Mouse (Mus musculus) C2C12 (cell line): ENCODE data around the gene Gpr18. TPM values are rescaled to one million over a fixed set of nuclear protein-coding genes. Genes with fewer than 3 reads are reported as not detected.

ENCODE experiments used
- H3K27me3 ChIP-seq: one replicate; pipeline ENCODE4 v1.6.1; 2011; ENCODE audit not compliant: control insufficient read depth, insufficient read depth, insufficient read length
- H3K36me3 ChIP-seq: one replicate; pipeline ENCODE4 v1.6.1; 2011; ENCODE audit not compliant: control insufficient read depth, insufficient read depth
- H3K4me3 ChIP-seq: one replicate; pipeline ENCODE4 v1.5.1; 2011; ENCODE audit warnings: mild to moderate bottlenecking, control low read depth; ENCODE audit not compliant: poor library complexity, insufficient read depth, severe bottlenecking
- H3K79me2 ChIP-seq: one replicate; pipeline ENCODE4 v1.6.1; 2011; ENCODE audit not compliant: control insufficient read depth, insufficient read depth
- H3K79me3 ChIP-seq: one replicate; pipeline ENCODE4 v1.6.1; 2011; ENCODE audit warnings: low read depth, control low read depth
- H3ac ChIP-seq: one replicate; pipeline ENCODE3; 2011; ENCODE audit warnings: low read depth; ENCODE audit not compliant: control insufficient read depth, insufficient read length
- CEBPB ChIP-seq: IDR thresholded peaks from one replicate; pipeline ENCODE4 v1.6.1; 2011; ENCODE audit warnings: low read depth, mild to moderate bottlenecking, control low read depth, moderate library complexity
- CTCF ChIP-seq: IDR thresholded peaks from one replicate; pipeline ENCODE4 v1.5.1; 2011; ENCODE audit not compliant: control insufficient read depth, insufficient read depth, insufficient read length
- FOSL1 ChIP-seq: IDR thresholded peaks from one replicate; pipeline ENCODE4 v1.8.0; 2011; ENCODE audit warnings: mild to moderate bottlenecking, low read length; ENCODE audit not compliant: poor library complexity, insufficient read depth, severe bottlenecking
- MAX ChIP-seq: IDR thresholded peaks from one replicate; pipeline ENCODE4 v1.6.1; 2011; ENCODE audit warnings: mild to moderate bottlenecking, control low read depth
- MYOD1 ChIP-seq: IDR thresholded peaks from one replicate; pipeline ENCODE4 v1.6.1; 2011; ENCODE audit warnings: low read depth; ENCODE audit not compliant: control insufficient read depth, insufficient read length
- MYOG ChIP-seq: IDR thresholded peaks from one replicate; pipeline ENCODE4 v1.6.1; 2011; ENCODE audit not compliant: control insufficient read depth, insufficient read length; ENCODE audit errors: extremely low read depth
- USF1 ChIP-seq: IDR thresholded peaks from one replicate; pipeline ENCODE4 v1.6.1; 2011; ENCODE audit warnings: low read depth, mild to moderate bottlenecking, control low read depth, moderate library complexity
- polyA plus RNA-seq: library from polyadenylated mRNA; unstranded; fragments of >200 nt; fragmentation: generic; extraction: Trizol; gene quantifications from one replicate; pipeline ENCODE4 v1.2.1, GENCODE M21; 2012; ENCODE audit warnings: missing spikeins

Gpr18 gene
- polyA plus RNA-seq, 1 experiment, result 0.07 TPM

GRCm38 (mm10) chr14:121912501-121912900, 3.1 kb downstream of the Gpr18 start:
- TF ChIP-seq MYOD1, result no peak
- TF ChIP-seq CTCF, result no peak
- no peak for TF ChIP-seq CEBPB
- no peak for TF ChIP-seq FOSL1
- TF ChIP-seq MYOG, result no peak
- TF ChIP-seq USF1, result no peak
- TF ChIP-seq MAX, result no peak
- H3K36me3 ChIP-seq, result peaks cover 31% of the 10 kb centered on the region

GRCm38 (mm10) chr14:121909868-121910267, 5.7 kb downstream of the Gpr18 start:
- no peak overlapping the region for H3K4me3 ChIP-seq
- no peaks in the 10 kb centered on the region for H3K79me3 ChIP-seq
- no peak overlapping the region for H3ac ChIP-seq
- H3K36me3 ChIP-seq, result peaks cover 29% of the 10 kb centered on the region
- H3K27me3 ChIP-seq, result no peaks in the 10 kb centered on the region
- H3K79me2 ChIP-seq, result no peaks in the 10 kb centered on the region
- TF ChIP-seq MYOD1 (no peak), MAX (no peak), FOSL1 (no peak), MYOG (no peak), CEBPB (no peak), CTCF (no peak), USF1 (no peak)

More at GRCm38 (mm10) chr14:121912501-121912900, 3.1 kb downstream of the Gpr18 start:
- Histone ChIP-seq H3K79me2 (no peaks in the 10 kb centered on the region), H3K79me3 (no peaks in the 10 kb centered on the region), H3ac (no peak overlapping the region), H3K4me3 (no peak overlapping the region), H3K27me3 (no peaks in the 10 kb centered on the region)

GRCm38 (mm10) chr14:121906992-121907681, 8.4 kb downstream of the Gpr18 start:
- Histone ChIP-seq H3K36me3 (peaks cover 24% of the 10 kb centered on the region), H3K27me3 (no peaks in the 10 kb centered on the region), H3ac (no peak overlapping the region), H3K79me3 (no peaks in the 10 kb centered on the region), H3K79me2 (peaks cover 18% of the 10 kb centered on the region), H3K4me3 (no peak overlapping the region)
- TF ChIP-seq MYOD1 (no peak), CTCF (no peak), MYOG (no peak), USF1 (no peak), MAX (no peak), FOSL1 (no peak), CEBPB (no peak)

GRCm38 (mm10) chr14:121906341-121906991, 9.1 kb downstream of the Gpr18 start:
- no peak for TF ChIP-seq MYOG
- TF ChIP-seq MAX, result no peak
- no peak for TF ChIP-seq CEBPB
- TF ChIP-seq CTCF, result no peak
- TF ChIP-seq USF1, result no peak
- Histone ChIP-seq H3ac (no peak overlapping the region), H3K79me3 (no peaks in the 10 kb centered on the region), H3K27me3 (no peaks in the 10 kb centered on the region), H3K36me3 (peaks cover 18% of the 10 kb centered on the region), H3K79me2 (peaks cover 24% of the 10 kb centered on the region), H3K4me3 (no peak overlapping the region)

- Histone ChIP-seq H3K4me3 (no peak overlapping the region), H3ac (no peak overlapping the region), H3K79me2 (peaks cover 41% of the 10 kb centered on the region), H3K79me3 (peaks cover under 1% of the 10 kb centered on the region), H3K36me3 (peaks cover 17% of the 10 kb centered on the region), H3K27me3 (no peaks in the 10 kb centered on the region)
- no peak for TF ChIP-seq MYOD1
- no peak for TF ChIP-seq CTCF
- no peak for TF ChIP-seq MAX
- TF ChIP-seq FOSL1, result no peak
- no peak for TF ChIP-seq USF1
- no peak for TF ChIP-seq CEBPB
- no peak for TF ChIP-seq MYOG
These were observed 10.8 kb downstream of the Gpr18 start for GRCm38 (mm10) chr14:121904754-121905153.
